Mouse (Mus musculus) CH12F3 (cell line): ENCODE measurements around the gene Rab11b.

Experiments
- in situ Hi-C: fragments of 300-500 bp; cut with MboI; formaldehyde crosslinking; loops from 2 replicates; pipeline ENCODE4 v1.14.3; 2020; ENCODE audit warnings: low sequenced_read_pairs

The Rab11b gene

GRCm38 (mm10) chr17:33760255-33761165 lies at the start of gene Rab11b:
Gene Rab11b, minus strand, starts transcription at chr17:33760530.
- in situ Hi-C loops = no loop called here

DNA sequence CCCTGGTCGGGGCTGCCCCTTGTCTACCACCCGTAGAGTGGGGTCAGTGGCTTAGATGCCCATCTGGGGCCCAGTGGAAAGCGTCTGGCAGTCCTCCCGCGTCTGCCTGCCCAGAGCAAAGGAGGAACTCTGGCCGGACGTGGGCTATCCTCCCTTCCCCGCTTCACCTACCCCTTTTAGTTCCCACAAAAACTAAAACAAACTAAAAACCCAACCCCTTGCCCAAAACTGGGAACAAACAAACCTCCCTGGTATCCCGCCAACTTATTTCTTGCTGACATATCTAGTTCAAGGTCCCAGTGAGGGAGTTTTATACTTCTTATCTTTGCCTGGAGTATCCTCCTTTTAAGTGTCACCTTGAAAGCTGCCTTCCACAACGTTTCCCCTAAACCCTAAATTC lies 47.9 kb upstream of the Rab11b start:
- in situ Hi-C loops = no loop called here

DNA sequence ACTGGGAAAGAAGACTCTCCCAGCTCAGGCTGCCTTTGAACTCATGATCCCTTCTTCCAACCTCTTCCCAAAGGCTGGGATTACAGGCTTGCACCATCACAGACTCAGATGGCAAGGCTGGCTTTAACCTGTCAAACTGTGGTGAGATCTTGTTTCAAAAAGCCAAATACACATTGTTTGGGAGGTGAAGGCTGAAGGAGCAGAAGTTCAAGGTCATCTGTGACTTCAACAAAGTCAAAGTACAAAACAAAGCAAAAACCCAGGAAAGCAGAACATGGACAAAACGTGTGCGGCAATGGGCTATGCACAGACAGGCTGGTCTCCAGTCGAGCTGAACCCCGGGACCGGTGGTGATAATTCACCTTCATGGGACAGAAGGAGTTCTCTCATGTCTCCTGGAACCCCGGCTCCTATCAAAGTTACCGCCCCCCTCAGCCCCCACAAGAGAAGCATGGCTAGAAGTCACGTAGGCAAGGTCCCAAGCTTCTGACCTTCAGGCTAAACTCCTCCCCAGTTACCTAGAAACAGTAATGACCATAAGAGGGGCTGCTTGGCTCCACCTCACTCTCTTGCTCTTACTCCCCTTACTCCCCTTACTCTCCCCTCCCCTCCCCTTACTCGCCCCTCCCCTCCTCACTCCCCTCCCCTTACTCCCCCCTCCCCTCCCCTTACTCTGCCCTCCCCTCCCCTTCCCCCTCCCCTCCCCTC lies 47.0 kb upstream of the Rab11b start:
- in situ Hi-C loops = no loop called here

GRCm38 (mm10) chr17:33804745-33805144 lies 44.4 kb upstream of the Rab11b start:
- in situ Hi-C loops = no loop called here

GRCm38 (mm10) chr17:33804205-33804604 lies 43.9 kb upstream of the Rab11b start:
- in situ Hi-C loops = no loop called here

GRCm38 (mm10) chr17:33802221-33802620 lies 41.9 kb upstream of the Rab11b start:
- in situ Hi-C loops = no loop called here

DNA sequence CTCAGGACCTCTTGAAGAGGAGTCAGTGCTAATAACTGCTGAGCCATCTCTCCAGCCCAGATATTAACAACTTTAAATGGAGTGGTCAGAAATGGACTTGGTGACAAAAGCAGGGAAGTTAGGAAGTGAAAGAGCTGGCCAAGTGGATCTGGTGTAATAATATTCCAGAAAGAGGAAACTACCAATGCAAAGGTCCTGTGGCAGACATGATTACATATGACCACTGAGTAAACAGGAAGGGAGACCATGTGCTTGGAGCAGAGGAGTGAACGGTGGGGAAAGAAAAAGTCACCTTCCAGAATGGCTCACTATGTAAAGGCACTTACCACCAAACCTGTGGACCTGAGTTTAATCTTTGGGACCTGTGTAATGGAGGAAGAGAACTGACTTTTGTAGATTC lies 38.9 kb upstream of the Rab11b start:
- in situ Hi-C loops = no loop called here

GRCm38 (mm10) chr17:33798306-33798705 lies 38.0 kb upstream of the Rab11b start:
- in situ Hi-C loops = no loop called here

- in situ Hi-C loops = no loop called here
Observed at GRCm38 (mm10) chr17:33788732-33789131, 28.4 kb upstream of the Rab11b start.

DNA sequence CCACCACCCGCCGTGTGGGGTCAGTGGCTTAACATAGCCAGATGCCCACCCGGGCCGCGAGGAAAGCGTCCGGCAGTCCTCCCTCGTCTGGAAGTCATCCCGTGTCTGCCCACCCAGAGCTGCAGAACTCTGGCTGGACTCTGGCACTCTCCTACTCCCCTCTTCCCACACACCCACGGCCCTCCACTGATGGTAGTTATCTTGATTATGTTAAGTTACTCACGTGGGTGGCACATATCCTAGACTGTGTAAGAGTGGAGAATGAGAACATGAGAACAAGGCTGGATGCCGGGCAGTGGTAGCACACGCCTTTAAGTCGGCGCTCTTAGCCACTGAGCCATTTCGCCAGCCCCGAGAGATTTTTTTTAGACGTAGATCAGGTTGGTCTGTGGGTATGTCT lies 26.0 kb upstream of the Rab11b start:
- in situ Hi-C loops = no loop called here

DNA sequence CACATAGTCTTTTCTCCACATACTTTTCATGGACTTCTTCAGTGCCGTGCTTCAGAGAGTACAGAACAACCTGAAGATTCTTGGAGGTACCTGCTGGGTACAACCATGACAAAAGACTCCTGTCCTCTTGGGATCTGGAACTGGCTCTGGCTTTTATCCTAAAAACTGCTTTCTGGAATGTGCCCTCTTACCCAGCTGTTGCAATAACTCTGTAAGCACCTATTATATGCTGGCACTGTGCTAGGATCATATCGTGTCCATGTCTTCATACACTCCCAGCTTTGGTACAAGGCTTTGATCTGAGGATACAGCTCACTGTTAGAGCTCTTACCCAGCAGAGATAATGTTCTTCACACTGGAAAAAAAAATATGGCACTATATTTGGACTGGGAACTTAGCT lies 24.6 kb upstream of the Rab11b start:
- in situ Hi-C loops = no loop called here

GRCm38 (mm10) chr17:33783408-33783807 lies 23.1 kb upstream of the Rab11b start:
- in situ Hi-C loops = no loop called here

- in situ Hi-C loops = no loop called here
Observed at GRCm38 (mm10) chr17:33782067-33782466, 21.7 kb upstream of the Rab11b start.

GRCm38 (mm10) chr17:33781124-33781977 lies 21.0 kb upstream of the Rab11b start, which contains the start of gene Angptl4:
Gene Angptl4, minus strand, starts transcription at chr17:33781830.
- in situ Hi-C loops = no loop called here

DNA sequence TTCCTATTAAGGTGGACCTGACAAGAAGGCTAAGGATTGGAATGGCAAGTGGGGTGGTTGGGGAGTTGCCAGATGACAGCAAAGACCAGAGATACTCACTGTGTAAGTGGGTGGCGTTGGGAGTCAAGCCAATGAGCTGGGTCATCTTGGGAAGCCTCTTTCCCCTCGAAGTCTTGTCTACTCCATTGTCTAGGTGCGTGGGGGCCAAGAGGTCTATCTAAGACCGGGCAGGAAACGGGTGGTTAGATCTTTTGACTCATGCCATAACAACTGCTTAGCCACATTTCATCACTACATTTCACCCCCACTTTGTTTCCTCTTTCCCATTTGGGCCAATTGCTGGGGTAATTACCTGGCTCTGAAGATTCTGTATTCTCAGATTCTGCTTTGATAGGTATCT lies 20.1 kb upstream of the Rab11b start:
- in situ Hi-C loops = no loop called here

DNA sequence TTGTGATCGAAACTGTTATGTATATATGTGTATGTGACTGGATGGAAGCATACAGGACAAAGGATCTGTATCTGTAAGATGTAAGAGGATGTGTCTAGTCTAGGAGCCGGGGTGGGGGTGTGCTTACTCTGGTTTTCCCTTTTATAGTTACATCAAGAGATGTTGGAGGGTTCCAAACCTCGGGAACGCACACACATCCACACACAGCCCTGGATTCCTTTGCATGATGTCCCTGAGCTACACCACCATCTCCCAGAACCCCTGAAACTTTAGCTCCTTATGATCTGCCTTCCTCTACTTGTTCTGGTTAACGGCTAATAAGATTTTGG lies 19.6 kb upstream of the Rab11b start:
- in situ Hi-C loops = no loop called here

DNA sequence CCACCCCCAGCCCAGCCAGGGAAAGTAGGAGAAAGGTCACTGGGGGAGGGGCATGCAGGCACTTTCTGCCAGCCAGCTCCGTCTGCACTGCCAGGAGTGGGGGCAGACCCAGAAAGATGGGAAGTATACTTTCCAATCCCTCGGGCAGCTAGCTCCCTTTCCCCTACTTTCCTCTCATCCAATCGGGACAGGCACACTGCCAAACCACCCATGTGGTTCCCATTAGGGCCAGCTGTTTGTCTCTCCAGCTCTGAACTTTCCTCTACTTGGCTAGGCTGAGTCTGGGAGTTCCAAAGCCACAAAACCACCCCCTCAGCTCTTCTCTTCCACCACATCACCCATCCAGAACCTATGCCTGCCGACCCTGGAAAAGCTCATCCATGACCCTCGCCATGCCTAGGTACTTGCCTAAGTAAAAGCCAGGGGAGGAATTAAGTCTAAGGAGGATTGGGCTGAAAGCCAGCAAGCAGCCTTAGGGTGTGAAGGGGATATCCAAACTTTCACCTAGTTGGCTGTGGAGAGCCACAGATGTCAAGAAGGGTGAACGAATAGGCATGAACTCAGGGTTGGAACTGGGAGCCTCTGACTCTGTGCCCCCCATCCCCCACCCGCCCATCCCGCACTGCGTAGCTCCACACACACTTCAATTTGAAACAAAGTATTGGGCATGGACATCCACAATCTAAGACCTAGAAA lies 19.1 kb upstream of the Rab11b start:
- in situ Hi-C loops = no loop called here

- in situ Hi-C loops = no loop called here
Observed at GRCm38 (mm10) chr17:33775287-33775686, 15.0 kb upstream of the Rab11b start.

DNA sequence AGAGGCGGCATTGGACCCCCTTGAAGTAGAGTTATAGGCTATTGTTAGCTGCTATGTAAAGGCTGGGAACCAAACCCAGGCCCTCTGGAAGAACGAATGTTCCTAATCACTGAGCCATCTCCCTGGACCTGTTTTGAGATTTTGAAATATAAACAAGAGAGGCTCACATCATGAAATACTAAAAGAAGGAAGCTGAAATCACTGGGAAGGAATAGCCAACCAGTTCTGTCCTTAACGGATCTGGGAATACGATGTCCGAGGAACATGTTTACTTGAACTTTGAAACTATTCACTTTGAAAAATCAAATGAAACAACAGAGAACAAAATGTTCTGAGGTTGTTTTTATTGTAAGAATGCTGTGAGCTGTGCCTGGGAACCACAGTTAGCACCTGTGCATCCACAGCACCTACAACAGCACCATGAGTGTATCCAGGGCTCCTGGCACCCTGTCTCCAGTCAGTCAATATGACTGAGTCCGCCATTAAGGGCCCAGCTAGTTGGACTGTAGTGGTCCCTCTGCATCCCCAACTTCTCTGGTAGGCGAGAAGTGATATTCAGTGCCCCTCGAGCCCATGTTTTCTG lies 14.3 kb upstream of the Rab11b start:
- in situ Hi-C loops = no loop called here

DNA sequence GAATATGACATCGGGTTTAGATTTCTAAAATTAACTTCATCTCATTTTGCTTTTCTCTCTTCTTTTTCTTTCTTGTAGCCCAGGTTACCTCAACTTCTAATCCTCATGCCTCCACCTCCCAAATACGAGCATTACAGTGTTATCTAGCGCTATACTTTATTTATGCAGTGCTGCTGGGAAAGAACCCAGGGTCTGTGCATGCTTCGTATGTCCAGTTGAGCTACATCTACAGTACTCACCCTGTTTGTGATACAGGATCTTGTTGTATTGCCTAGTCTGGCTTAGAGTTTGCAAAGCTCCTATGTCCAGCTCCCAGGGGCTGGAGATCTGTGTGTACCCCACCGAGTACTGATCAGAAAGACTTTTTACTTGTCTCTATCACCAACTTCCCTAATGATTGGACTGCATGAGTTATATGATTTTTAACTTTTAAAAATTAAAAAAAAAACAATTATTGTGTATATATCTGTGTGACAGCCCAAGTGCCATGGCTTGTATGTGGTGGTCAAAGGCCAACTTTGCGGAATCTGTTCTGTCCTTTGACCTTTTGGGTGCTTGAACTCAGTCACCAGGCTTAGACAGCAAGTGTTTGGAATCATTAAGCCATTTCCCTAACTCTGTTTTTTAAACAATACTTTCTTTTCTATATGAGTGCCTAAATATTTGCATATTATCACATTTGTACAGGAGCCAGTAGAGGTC lies 13.7 kb upstream of the Rab11b start:
- in situ Hi-C loops = no loop called here
